9 mouse cellular contexts compared by ENCODE assay signal in genomic region chr2:12023402-12024111, GRCm38 (mm10).
DNase-seq lines count a peak whose midpoint lies in the region; ATAC-seq and TF ChIP-seq lines count a peak whose summit lies in the region.
"Had no signal": no experiment of that assay in that cellular context is flagged by ENCODE, and none has a peak within 500 bp of the region (broad histone marks: within the 10 kb centered on the region; RNA-seq: fewer than 3 reads in every experiment).

No protein-coding gene starts in this region.

- no peaks in the 10 kb centered on the region for H3K27me3 ChIP-seq in limb, embryonic 14.5 days (ENCODE audit: control insufficient read depth, insufficient read depth, low read length)
- no peaks in the 10 kb centered on the region for H3K27me3 ChIP-seq in limb, embryonic 10.5 days (ENCODE audit: low read depth, poor library complexity, severe bottlenecking)
- no peaks in the 10 kb centered on the region for H3K27me3 ChIP-seq in heart, embryonic 15.5 days
- no peaks in the 10 kb centered on the region for H3K27me3 ChIP-seq in liver, adult 2 months (ENCODE audit: control insufficient read depth, insufficient read depth, low read length)
- H3K27me3 ChIP-seq in neural tube, embryonic 14.5 days (ENCODE audit: control insufficient read depth, insufficient read depth, low read length) = no peaks in the 10 kb centered on the region
- H3K27me3 ChIP-seq in hindbrain, embryonic 13.5 days = peaks cover 14% of the 10 kb centered on the region
- H3K27me3 ChIP-seq in hindbrain, embryonic 14.5 days (ENCODE audit: control insufficient read depth, insufficient read depth, low read length) = no peaks in the 10 kb centered on the region
- H3K27me3 ChIP-seq: embryonic facial prominence, embryonic 12.5 days had no signal

- no peak overlapping the region for H3K9ac ChIP-seq in limb, embryonic 14.5 days (ENCODE audit: low read depth, low read length, severe bottlenecking)
- no peak overlapping the region for H3K9ac ChIP-seq in heart, embryonic 15.5 days
- no peak overlapping the region for H3K9ac ChIP-seq in liver, adult 2 months (ENCODE audit: low read depth, low read length)
- no peak overlapping the region for H3K9ac ChIP-seq in neural tube, embryonic 14.5 days (replicated peaks; ENCODE audit: low read depth, low read length)
- no peak overlapping the region for H3K9ac ChIP-seq in hindbrain, embryonic 13.5 days
- H3K9ac ChIP-seq in hindbrain, embryonic 14.5 days = no peak overlapping the region
- H3K9ac ChIP-seq: embryonic facial prominence, embryonic 12.5 days had no signal

- H3K4me3 ChIP-seq in limb, embryonic 14.5 days (replicated peaks; ENCODE audit: low read length) = no peak overlapping the region
- H3K4me3 ChIP-seq in limb, embryonic 10.5 days = no peak overlapping the region
- no peak overlapping the region for H3K4me3 ChIP-seq in heart, embryonic 15.5 days
- H3K4me3 ChIP-seq in liver, adult 2 months (ENCODE audit: insufficient read depth, low read depth, low read length) = no peak overlapping the region
- no peak overlapping the region for H3K4me3 ChIP-seq in neural tube, embryonic 14.5 days (ENCODE audit: low read depth, low read length)
- no peak overlapping the region for H3K4me3 ChIP-seq in hindbrain, embryonic 13.5 days
- H3K4me3 ChIP-seq in hindbrain, embryonic 14.5 days (replicated peaks; ENCODE audit: low read length) = no peak overlapping the region
- H3K4me3 ChIP-seq: embryonic facial prominence, embryonic 12.5 days had no signal

- no peak overlapping the region for H3K27ac ChIP-seq in limb, embryonic 14.5 days (replicated peaks; ENCODE audit: low read depth, low read length)
- H3K27ac ChIP-seq in limb, embryonic 10.5 days = no peak overlapping the region
- H3K27ac ChIP-seq in heart, embryonic 15.5 days = peak overlapping the region; percentile 53
- peak overlapping the region; percentile 71 for H3K27ac ChIP-seq in liver, adult 2 months (replicated peaks; ENCODE audit: insufficient read depth, low read depth, low read length)
- H3K27ac ChIP-seq in neural tube, embryonic 14.5 days (ENCODE audit: low read depth, low read length) = no peak overlapping the region
- H3K27ac ChIP-seq in hindbrain, embryonic 13.5 days = no peak overlapping the region
- H3K27ac ChIP-seq in hindbrain, embryonic 14.5 days = no peak overlapping the region
- H3K27ac ChIP-seq: embryonic facial prominence, embryonic 12.5 days had no signal

- no peak for ATAC-seq in limb, embryonic 14.5 days (ENCODE audit: low FRiP score, low read depth)
- peak; percentile 85 for ATAC-seq in heart, embryonic 15.5 days (replicated peaks; ENCODE audit: insufficient number of reproducible peaks, insufficient read depth, low FRiP score, low read depth)
- ATAC-seq in neural tube, embryonic 14.5 days (ENCODE audit: low read depth) = peak; percentile 52; the same call in 1 of the 2 replicates
- no peak for ATAC-seq in hindbrain, embryonic 13.5 days (ENCODE audit: low FRiP score)
- ATAC-seq in hindbrain, embryonic 14.5 days (ENCODE audit: low FRiP score) = no peak

- peak; percentile 14 for DNase-seq in limb, embryonic 14.5 days (ENCODE audit: low spot score)
- DNase-seq in limb, embryonic 10.5 days (ENCODE audit: low spot score) = no peak
- peak; percentile 28 for DNase-seq in liver, adult 2 months (ENCODE audit: extremely low read depth, low read depth, low spot score)
- DNase-seq in B cell, adult 2 months = no peak
- DNase-seq in hindbrain, embryonic 14.5 days (ENCODE audit: low spot score) = no peak

- no peaks in the 10 kb centered on the region for H3K9me3 ChIP-seq in limb, embryonic 14.5 days (ENCODE audit: control insufficient read depth, low read length)
- no peaks in the 10 kb centered on the region for H3K9me3 ChIP-seq in limb, embryonic 10.5 days (replicated peaks)
- H3K9me3 ChIP-seq in heart, embryonic 15.5 days (replicated peaks) = no peaks in the 10 kb centered on the region
- no peaks in the 10 kb centered on the region for H3K9me3 ChIP-seq in neural tube, embryonic 14.5 days (ENCODE audit: control insufficient read depth, low read length)
- H3K9me3 ChIP-seq in hindbrain, embryonic 13.5 days = no peaks in the 10 kb centered on the region
- H3K9me3 ChIP-seq in hindbrain, embryonic 14.5 days (ENCODE audit: control insufficient read depth, low read length) = no peaks in the 10 kb centered on the region
- H3K9me3 ChIP-seq: embryonic facial prominence, embryonic 12.5 days had no signal

- TF ChIP-seq POLR2A in limb, embryonic 14.5 days (IDR thresholded peaks at IDR 0.05; ENCODE audit: borderline replicate concordance, extremely low read depth, insufficient read depth, insufficient read length) = no peak
- TF ChIP-seq POLR2A in liver, adult 2 months (IDR thresholded peaks at IDR 0.05; ENCODE audit: extremely low read depth, insufficient read depth, low read length) = no peak

- H3K79me2 ChIP-seq in liver, adult 2 months (ENCODE audit: control insufficient read depth, insufficient read depth, low read length) = no peaks in the 10 kb centered on the region

- no peaks in the 10 kb centered on the region for H3K4me1 ChIP-seq in limb, embryonic 14.5 days (ENCODE audit: control insufficient read depth, insufficient read depth, low read length)
- H3K4me1 ChIP-seq in limb, embryonic 10.5 days = peaks cover 18% of the 10 kb centered on the region
- peaks cover 9% of the 10 kb centered on the region; the same call in 1 of the 2 replicates for H3K4me1 ChIP-seq in heart, embryonic 15.5 days (replicated peaks)
- no peaks in the 10 kb centered on the region; the same call in 1 of the 2 replicates for H3K4me1 ChIP-seq in liver, adult 2 months (ENCODE audit: control insufficient read depth, insufficient read depth, low read length)
- no peaks in the 10 kb centered on the region for H3K4me1 ChIP-seq in neural tube, embryonic 14.5 days (ENCODE audit: control insufficient read depth, insufficient read depth, low read length)
- 0 out of 2 replicates have a peak, but pooled peaks cover 9% of the 10 kb centered on the region for H3K4me1 ChIP-seq in hindbrain, embryonic 13.5 days (replicated peaks)
- no peaks in the 10 kb centered on the region for H3K4me1 ChIP-seq in hindbrain, embryonic 14.5 days (replicated peaks; ENCODE audit: control insufficient read depth, insufficient read depth, low read length)
- H3K4me1 ChIP-seq: embryonic facial prominence, embryonic 12.5 days had no signal

- H3K4me2 ChIP-seq in limb, embryonic 14.5 days (replicated peaks; ENCODE audit: low read depth, low read length, severe bottlenecking) = no peak overlapping the region
- no peak overlapping the region; the same call in none of the 2 replicates for H3K4me2 ChIP-seq in heart, embryonic 15.5 days
- H3K4me2 ChIP-seq in neural tube, embryonic 14.5 days (ENCODE audit: low read depth, low read length) = no peak overlapping the region
- no peak overlapping the region for H3K4me2 ChIP-seq in hindbrain, embryonic 13.5 days
- no peak overlapping the region for H3K4me2 ChIP-seq in hindbrain, embryonic 14.5 days (replicated peaks)
- H3K4me2 ChIP-seq: embryonic facial prominence, embryonic 12.5 days had no signal

- no peak for TF ChIP-seq CTCF in liver, adult 2 months (IDR thresholded peaks at IDR 0.05; ENCODE audit: low read depth, low read length)

- H3K36me3 ChIP-seq in limb, embryonic 14.5 days (ENCODE audit: control insufficient read depth, insufficient read depth, low read length) = no peaks in the 10 kb centered on the region
- no peaks in the 10 kb centered on the region for H3K36me3 ChIP-seq in limb, embryonic 10.5 days
- H3K36me3 ChIP-seq in heart, embryonic 15.5 days = no peaks in the 10 kb centered on the region
- no peaks in the 10 kb centered on the region for H3K36me3 ChIP-seq in liver, adult 2 months (ENCODE audit: control insufficient read depth, insufficient read depth, low read length)
- no peaks in the 10 kb centered on the region for H3K36me3 ChIP-seq in neural tube, embryonic 14.5 days (ENCODE audit: control insufficient read depth, insufficient read depth, low read length)
- no peaks in the 10 kb centered on the region for H3K36me3 ChIP-seq in hindbrain, embryonic 13.5 days
- no peaks in the 10 kb centered on the region for H3K36me3 ChIP-seq in hindbrain, embryonic 14.5 days (replicated peaks; ENCODE audit: control insufficient read depth, insufficient read depth)
- H3K36me3 ChIP-seq: embryonic facial prominence, embryonic 12.5 days had no signal

- 41% methylated on average over 10 of the region's 10 CpGs for WGBS in limb, embryonic 14.5 days
- WGBS in limb, embryonic 10.5 days = 48% methylated on average over 10 of the region's 10 CpGs
- WGBS in heart, embryonic 15.5 days = 28% methylated on average over 10 of the region's 10 CpGs
- WGBS in liver, adult 2 months = 55% methylated on average over 10 of the region's 10 CpGs
- WGBS in neural tube, embryonic 14.5 days = 45% methylated on average over 10 of the region's 10 CpGs
- 66% methylated on average over 10 of the region's 10 CpGs for WGBS in hindbrain, embryonic 13.5 days
- WGBS in hindbrain, embryonic 14.5 days = 57% methylated on average over 10 of the region's 10 CpGs

Comparison
In these comparisons a context has a peak if more than half of its experiments do, and no peak if none do; other contexts are left out.
1. DNase-seq: peak in limb, embryonic 14.5 days (single experiment) and liver, adult 2 months (single experiment); none in limb, embryonic 10.5 days (single experiment), B cell, adult 2 months (0 of 2) and hindbrain, embryonic 14.5 days (single experiment).
2. ATAC-seq: peak in heart, embryonic 15.5 days (single experiment) and neural tube, embryonic 14.5 days (single experiment); none in limb, embryonic 14.5 days (single experiment), hindbrain, embryonic 13.5 days (single experiment) and hindbrain, embryonic 14.5 days (single experiment).
3. H3K27ac ChIP-seq: peak in heart, embryonic 15.5 days (single experiment) and liver, adult 2 months (single experiment); none in limb, embryonic 14.5 days (single experiment), limb, embryonic 10.5 days (single experiment), neural tube, embryonic 14.5 days (single experiment), hindbrain, embryonic 13.5 days (single experiment) and hindbrain, embryonic 14.5 days (single experiment).